Mouse (Mus musculus): ENCODE data around the gene Sec24b. TPM values are rescaled to one million over a fixed set of nuclear protein-coding genes. Genes with fewer than 3 reads are reported as not detected.

The Sec24b gene
- total RNA-seq, 2 experiments from 2014 or later = 23.6 to 24.0 TPM

GRCm38 (mm10) chr3:129937848-129938247 is 123.5 kb downstream of the Sec24b start:
- DNase-seq = no peak

GRCm38 (mm10) chr3:129936561-129936960 is 124.8 kb downstream of the Sec24b start:
- intact Hi-C loops (cut with DNase I) = no loop called here

More at GRCm38 (mm10) chr3:129937848-129938247, 123.5 kb downstream of the Sec24b start:
- intact Hi-C loops (cut with DNase I) = no loop called here

More at GRCm38 (mm10) chr3:129936561-129936960, 124.8 kb downstream of the Sec24b start:
- no peak for DNase-seq

Other genes with a start within 250 kb of the Sec24b start
- gene Rrh, start 239.0 kb downstream of the Sec24b start, total RNA-seq (2021) = not detected
- gene Gar1, start 230.2 kb downstream of the Sec24b start, total RNA-seq (2021) = 10 to 100 TPM; 13.0 to 22.0 TPM
- under 1 TPM in 1 of 2 experiments, not detected in 1; 0.31 TPM for gene Cfi, start 225.7 kb downstream of the Sec24b start, total RNA-seq (2021)
- 100 to 1,000 TPM in 1 of 2 experiments, 10 to 100 TPM in 1; 75.8 to 100 TPM for gene Pla2g12a, start 182.9 kb downstream of the Sec24b start, total RNA-seq (2021)
- gene Casp6, start 160.1 kb downstream of the Sec24b start, total RNA-seq (2021) = 1 to 10 TPM; 3.8 to 4.6 TPM
- gene Mcub, start 91.3 kb downstream of the Sec24b start, total RNA-seq (2021) = under 1 TPM; 0.69 to 0.97 TPM
- gene Col25a1, start 69.9 kb upstream of the Sec24b start, total RNA-seq (2021) = under 1 TPM; 0.22 to 0.28 TPM

Data from gastrocnemius, postnatal 36 days (tissue).